Mouse (Mus musculus) liver, embryonic 16.5 days (tissue): ENCODE results near the gene Nxt2. TPM values are rescaled to one million over a fixed set of nuclear protein-coding genes. Genes with fewer than 3 reads are reported as not detected.
"Not testable (repeated sequence)": the region's sequence is repeated elsewhere in the genome, so short reads cannot be mapped to it uniquely, and the experiment has no call there.

ENCODE experiments used
- ATAC-seq: fragments of 200-750 bp; cut with Nextera tagmentation; 2 replicates; pipeline ENCODE4 v1.8.0; 2017; ENCODE audit warnings: low read depth, mild to moderate bottlenecking, moderate number of reproducible peaks, moderate library complexity
- H3K27ac ChIP-seq: fragments of 300-500 bp; sonication (generic); 2 replicates; pipeline ENCODE4 v1.5.1; 2014; ENCODE audit warnings: mild to moderate bottlenecking, low read length
- H3K27me3 ChIP-seq: fragments of 300-500 bp; sonication (generic); 2 replicates; pipeline ENCODE4 v1.6.1; 2014; ENCODE audit warnings: low read depth, low read length, mixed read lengths; ENCODE audit not compliant: control insufficient read depth, insufficient read depth
- H3K36me3 ChIP-seq: fragments of 300-500 bp; sonication (generic); 2 replicates; pipeline ENCODE4 v1.6.1; 2014; ENCODE audit warnings: mild to moderate bottlenecking; ENCODE audit not compliant: control insufficient read depth, insufficient read depth
- H3K4me1 ChIP-seq: fragments of 300-500 bp; sonication (generic); 2 replicates; pipeline ENCODE4 v1.6.1; 2014; ENCODE audit warnings: low read depth, low read length, mixed read lengths; ENCODE audit not compliant: control insufficient read depth
- H3K4me2 ChIP-seq: fragments of 300-500 bp; sonication (generic); 2 replicates; pipeline ENCODE4 v1.6.1; 2014; ENCODE audit warnings: low read depth, low read length, mixed read lengths
- H3K4me3 ChIP-seq: fragments of 300-500 bp; sonication (generic); 2 replicates; pipeline ENCODE4 v1.5.1; 2014; ENCODE audit warnings: low read depth, mild to moderate bottlenecking, low read length
- H3K9ac ChIP-seq: fragments of 300-500 bp; sonication (generic); 2 replicates; pipeline ENCODE4 v1.6.1; 2014; ENCODE audit warnings: low read depth, low read length
- H3K9me3 ChIP-seq: fragments of 300-500 bp; sonication (generic); replicated peaks from 2 replicates; pipeline ENCODE4 v1.6.1; 2016; ENCODE audit warnings: low read length; ENCODE audit not compliant: control insufficient read depth
- WGBS: fragments of 180-500 bp; shearing (Covaris S2); extraction: QIAGEN DNeasy Blood & Tissue Kit; methylation state at CpG from one replicate; pipeline ENCODE4 v1.1.7; 2014; ENCODE audit not compliant: insufficient replicate concordance; 5-methylcytosine and 5-hydroxymethylcytosine counted together
- polyA plus RNA-seq: library from polyadenylated mRNA; unstranded; fragments of >200 nt; fragmentation: Nextera tagmentation; extraction: Ambion mirVana; gene quantifications from 2 replicates; pipeline ENCODE4 v1.2.1, GENCODE M21; 2015

Nxt2 gene
- polyA plus RNA-seq, 1 experiment from 2014 or later, result 7.7 TPM

DNA sequence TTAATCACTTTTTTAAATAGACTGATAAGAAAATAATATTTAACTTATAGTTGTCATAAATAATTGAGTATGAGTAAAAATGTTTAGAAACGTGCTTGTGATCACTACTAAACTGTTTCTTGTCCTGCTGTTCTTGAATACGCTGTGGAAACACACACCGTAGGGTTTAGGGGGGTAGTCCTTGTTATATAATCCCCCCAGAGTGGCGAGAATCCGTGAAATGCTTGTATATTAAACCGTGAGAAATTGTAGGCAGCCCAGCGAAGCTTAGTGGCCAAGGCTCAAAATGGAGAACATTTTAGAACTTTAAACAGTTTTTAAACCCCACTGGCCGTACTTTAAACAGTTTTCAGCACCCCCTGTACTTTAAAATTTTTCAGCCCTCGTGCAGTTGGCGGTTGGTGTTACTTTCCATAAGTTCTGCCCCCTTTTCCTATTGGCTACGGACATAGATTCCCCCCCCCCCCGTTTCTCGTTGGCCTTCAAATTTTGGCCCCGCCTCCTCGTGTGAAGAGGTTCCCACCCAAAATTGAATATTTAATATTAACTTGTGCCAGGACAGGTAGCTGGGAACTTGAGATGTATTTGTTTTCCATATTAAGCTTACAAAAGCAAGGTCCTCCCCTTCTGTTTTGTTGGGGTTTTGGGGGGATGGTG lies 956 bp downstream of the Nxt2 start:
- H3K27ac ChIP-seq, result peak overlapping the region; percentile 88
- ATAC-seq, result peak; percentile 65
- H3K27me3 ChIP-seq, result no peaks in the 10 kb centered on the region
- peak overlapping the region; percentile 38 for H3K9ac ChIP-seq
- H3K4me3 ChIP-seq, result peak overlapping the region; percentile 69
- peak overlapping the region; percentile 68 for H3K4me2 ChIP-seq
- no peaks in the 10 kb centered on the region for H3K9me3 ChIP-seq
- 22% methylated on average over 15 of the region's 15 CpGs for WGBS
- H3K4me1 ChIP-seq, result no peaks in the 10 kb centered on the region
- H3K36me3 ChIP-seq, result no peaks in the 10 kb centered on the region

DNA sequence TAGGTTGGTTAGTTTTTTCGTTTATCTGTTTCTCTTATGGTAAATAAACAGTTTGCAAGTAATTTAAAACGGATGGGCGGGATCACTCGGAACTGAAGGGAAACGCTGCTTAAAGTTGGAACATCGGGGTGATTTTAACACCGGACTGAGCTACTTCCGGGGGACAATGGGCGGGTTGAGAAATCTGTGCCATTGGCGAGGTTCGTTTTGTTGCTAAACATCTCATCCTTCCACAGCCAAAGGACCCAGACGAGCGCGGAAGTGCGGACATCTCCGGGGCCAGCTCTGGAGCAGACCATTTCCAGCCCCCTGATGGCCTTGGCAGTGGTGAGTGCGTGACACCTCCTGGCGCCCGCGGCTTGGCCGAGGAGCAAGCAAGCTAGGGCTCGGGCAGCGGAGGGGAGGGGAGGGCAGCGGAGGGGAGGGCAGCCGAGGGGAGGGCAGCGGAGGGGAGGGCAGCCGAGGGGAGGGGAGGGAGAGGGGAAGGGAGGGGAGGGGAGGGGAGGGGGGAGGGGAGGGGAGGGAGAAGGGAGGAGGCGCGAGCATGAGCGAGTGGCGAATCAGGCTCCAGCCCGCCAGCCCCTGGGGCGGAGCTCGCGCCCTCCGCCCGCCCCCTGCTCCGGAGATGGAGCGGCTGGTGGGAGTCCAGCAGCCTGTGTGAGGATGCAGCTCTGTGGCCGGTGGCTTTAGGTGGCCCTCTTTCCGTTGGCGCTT lies 1.6 kb downstream of the Nxt2 start:
- Histone ChIP-seq H3K4me1 (no peaks in the 10 kb centered on the region), H3K27ac (peak overlapping the region; percentile 88), H3K9ac (peak overlapping the region; percentile 51), H3K4me3 (peak overlapping the region; percentile 69), H3K36me3 (no peaks in the 10 kb centered on the region), H3K27me3 (no peaks in the 10 kb centered on the region), H3K4me2 (peak overlapping the region; percentile 68), H3K9me3 (no peaks in the 10 kb centered on the region)
- peak; percentile 94 for ATAC-seq
- WGBS, result 19% methylated on average over 32 of the region's 42 CpGs

DNA sequence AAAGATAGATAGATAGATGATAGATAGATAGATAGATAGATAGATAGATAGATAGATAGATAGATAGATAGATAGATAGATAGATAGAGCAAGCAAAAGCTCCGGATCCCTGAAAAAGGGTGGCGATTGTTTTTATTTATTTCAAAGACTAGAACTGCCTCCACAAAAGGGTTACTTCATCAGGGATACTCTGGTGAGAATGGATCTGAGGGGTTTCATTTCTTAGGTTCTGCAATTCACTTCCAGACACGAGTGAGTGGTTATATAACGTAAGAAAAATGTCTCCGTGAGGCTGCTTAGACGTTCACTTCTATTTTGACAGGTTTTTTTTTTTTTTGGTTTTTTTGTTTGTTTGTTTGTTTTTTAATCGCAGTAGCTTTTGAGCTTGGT lies 2.2 kb downstream of the Nxt2 start:
- peak overlapping the region; percentile 68 for H3K4me2 ChIP-seq
- ATAC-seq, result no peak
- no peak overlapping the region for H3K27ac ChIP-seq
- WGBS, result 29% methylated on average over 7 of the region's 7 CpGs
- H3K9me3 ChIP-seq, result no peaks in the 10 kb centered on the region
- no peaks in the 10 kb centered on the region for H3K4me1 ChIP-seq
- H3K4me3 ChIP-seq, result peak overlapping the region; percentile 69
- no peaks in the 10 kb centered on the region for H3K36me3 ChIP-seq
- no peaks in the 10 kb centered on the region for H3K27me3 ChIP-seq
- H3K9ac ChIP-seq, result peak overlapping the region; percentile 5; the same call in 1 of the 2 replicates

DNA sequence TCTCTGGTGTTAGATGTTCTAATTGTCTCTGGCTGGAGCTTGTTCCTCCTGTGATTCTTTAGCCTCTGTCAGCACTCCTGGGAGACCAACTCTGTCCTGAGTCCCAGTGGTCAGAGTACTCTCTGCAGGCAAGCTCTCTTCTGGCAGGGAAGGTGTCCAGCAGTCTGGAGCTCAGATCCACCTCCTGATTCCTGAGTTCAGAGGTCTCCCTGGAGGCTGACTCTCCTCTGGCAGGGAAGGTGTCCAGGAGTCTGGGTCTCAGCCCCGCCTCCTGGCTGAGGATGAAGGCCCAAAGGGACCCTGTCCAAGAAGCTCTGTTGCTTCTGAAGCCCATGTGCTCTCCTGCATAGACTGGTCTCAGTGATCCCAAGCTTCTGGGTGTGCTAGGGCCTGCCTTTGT lies 9.6 kb downstream of the Nxt2 start:
- not testable (repeated sequence) for H3K9ac ChIP-seq, H3K4me3 ChIP-seq, H3K4me2 ChIP-seq, H3K27me3 ChIP-seq, H3K36me3 ChIP-seq, H3K27ac ChIP-seq, H3K4me1 ChIP-seq, ATAC-seq, H3K9me3 ChIP-seq
- WGBS, result 50% methylated on average over 1 of the region's 1 CpGs

DNA sequence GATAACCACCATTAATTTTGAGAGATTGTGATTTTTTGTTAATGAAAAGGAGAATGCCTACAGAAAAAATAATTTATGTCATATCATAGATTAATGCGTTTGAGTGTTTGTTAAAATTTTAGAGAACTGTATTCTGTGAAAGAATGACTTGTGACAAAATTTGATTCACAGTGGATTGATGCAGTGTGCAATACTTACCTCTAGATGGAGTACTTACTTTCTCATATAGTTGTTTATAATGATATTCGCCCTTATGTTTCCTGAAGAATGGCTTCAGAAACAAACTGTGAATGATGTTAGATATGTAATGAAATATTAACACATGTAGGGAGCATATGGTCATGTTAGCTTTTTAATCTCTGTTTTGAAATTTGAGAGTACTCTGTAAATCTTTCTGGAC lies 10.5 kb downstream of the Nxt2 start:
- no peak for ATAC-seq
- WGBS, result 35% methylated on average over 2 of the region's 2 CpGs
- no peak overlapping the region for H3K4me3 ChIP-seq
- H3K9ac ChIP-seq, result no peak overlapping the region
- H3K27ac ChIP-seq, result no peak overlapping the region
- H3K4me2 ChIP-seq, result no peak overlapping the region
- no peaks in the 10 kb centered on the region for H3K36me3 ChIP-seq
- no peaks in the 10 kb centered on the region for H3K27me3 ChIP-seq
- no peaks in the 10 kb centered on the region for H3K4me1 ChIP-seq
- H3K9me3 ChIP-seq, result no peaks in the 10 kb centered on the region

DNA sequence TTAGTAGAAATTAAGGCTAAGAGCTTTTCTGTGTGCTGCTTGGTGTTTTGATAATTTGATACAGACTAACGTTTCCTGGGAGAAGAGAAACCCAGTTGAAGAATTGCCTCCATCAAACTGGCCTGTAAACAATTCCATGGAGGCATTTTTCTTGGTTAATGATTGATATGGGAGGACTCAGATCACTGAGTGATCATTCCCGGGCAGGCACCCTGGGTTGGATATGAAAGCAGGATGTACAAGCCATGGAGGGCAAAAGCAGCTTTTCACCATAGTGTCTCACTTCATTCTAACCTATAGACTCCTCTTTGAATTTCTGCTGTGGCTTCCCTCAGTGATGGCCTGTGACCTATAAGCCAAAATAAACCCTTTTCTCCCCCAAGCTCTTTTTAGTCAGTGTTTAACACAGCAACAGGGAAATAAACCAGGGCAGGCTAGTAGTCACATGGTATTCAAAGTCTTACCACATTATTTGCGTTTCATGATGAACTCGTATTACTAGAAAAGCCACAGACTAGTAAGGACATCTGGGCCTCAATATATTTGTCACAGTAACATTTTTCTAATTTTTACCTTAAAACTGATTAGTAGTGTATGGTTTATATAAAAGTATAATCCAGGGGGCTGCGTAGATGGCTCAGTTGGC lies 19.2 kb downstream of the Nxt2 start:
- Histone ChIP-seq H3K27me3 (no peaks in the 10 kb centered on the region), H3K36me3 (no peaks in the 10 kb centered on the region), H3K4me3 (no peak overlapping the region), H3K27ac (no peak overlapping the region), H3K4me2 (no peak overlapping the region), H3K4me1 (no peaks in the 10 kb centered on the region), H3K9ac (no peak overlapping the region), H3K9me3 (no peaks in the 10 kb centered on the region)
- 59% methylated on average over 5 of the region's 5 CpGs for WGBS
- peak; percentile 39; the same call in 1 of the 2 replicates for ATAC-seq

DNA sequence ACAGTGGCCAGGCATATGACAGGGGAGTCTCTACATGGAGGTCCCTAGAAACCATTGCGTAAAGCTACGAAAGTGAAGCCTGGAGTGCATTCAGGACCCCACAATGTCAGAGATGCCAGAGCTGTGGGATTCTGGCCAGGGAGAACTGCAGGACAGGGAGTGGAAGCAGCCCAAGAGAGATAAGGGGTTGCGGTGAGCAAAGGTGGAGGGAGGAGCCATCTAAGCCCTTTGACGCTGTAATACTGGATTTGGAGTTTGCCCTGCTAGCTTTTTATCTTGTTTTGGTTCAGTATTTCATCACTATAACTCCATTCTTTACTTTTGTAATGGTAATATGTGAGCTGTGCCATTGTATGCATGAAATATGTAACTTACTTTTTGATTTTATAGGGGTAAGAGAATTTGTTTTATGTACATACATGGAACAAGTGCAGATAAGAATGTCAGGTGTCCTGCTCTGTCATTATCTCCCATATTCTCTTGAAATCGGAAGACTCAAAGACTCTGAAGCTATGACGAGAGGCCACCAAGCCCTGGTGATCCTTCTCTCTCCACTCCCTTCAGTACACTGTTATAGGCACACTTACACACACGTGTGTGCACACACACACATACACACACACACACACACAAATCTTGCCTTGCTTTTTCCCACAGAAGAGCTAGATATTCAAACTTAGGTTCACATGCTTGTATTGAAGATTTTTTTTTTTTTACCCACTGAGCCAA lies 23.6 kb downstream of the Nxt2 start:
- no peak for ATAC-seq

DNA sequence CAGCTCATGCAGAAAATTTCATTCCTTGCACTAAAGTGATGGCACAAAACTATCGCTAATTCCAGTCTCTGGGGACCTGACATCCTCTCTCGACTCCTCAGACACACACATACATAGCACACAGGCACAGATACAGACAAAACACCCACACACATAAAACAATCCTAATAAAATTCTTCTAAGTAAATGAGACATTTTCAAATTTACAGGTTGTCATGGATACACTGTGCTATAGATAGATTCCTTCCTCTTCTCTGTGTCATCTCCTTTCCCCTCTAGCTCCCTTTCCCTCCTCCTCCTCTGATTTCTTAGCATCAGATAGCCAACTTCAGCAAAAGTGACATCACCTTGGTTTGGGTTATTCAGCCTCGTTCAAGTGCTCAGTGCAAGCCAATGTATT lies 49.5 kb downstream of the Nxt2 start:
- H3K36me3 ChIP-seq, result no peaks in the 10 kb centered on the region
- no peak for ATAC-seq
- H3K4me3 ChIP-seq, result no peak overlapping the region
- H3K27ac ChIP-seq, result no peak overlapping the region
- H3K4me2 ChIP-seq, result no peak overlapping the region
- H3K27me3 ChIP-seq, result no peaks in the 10 kb centered on the region
- H3K4me1 ChIP-seq, result no peaks in the 10 kb centered on the region
- WGBS, result 53% methylated on average over 3 of the region's 3 CpGs
- no peaks in the 10 kb centered on the region for H3K9me3 ChIP-seq
- H3K9ac ChIP-seq, result no peak overlapping the region

More for the DNA sequence above, 23.6 kb downstream of the Nxt2 start:
- Histone ChIP-seq H3K27me3 (no peaks in the 10 kb centered on the region), H3K4me2 (no peak overlapping the region), H3K4me3 (no peak overlapping the region), H3K27ac (no peak overlapping the region), H3K36me3 (no peaks in the 10 kb centered on the region), H3K9me3 (no peaks in the 10 kb centered on the region), H3K9ac (no peak overlapping the region), H3K4me1 (no peaks in the 10 kb centered on the region)
- WGBS, result 49% methylated on average over 7 of the region's 7 CpGs
